Mouse (Mus musculus) midbrain, embryonic 15.5 days (tissue): ENCODE measurements around the gene Usp3. TPM values are rescaled to one million over a fixed set of nuclear protein-coding genes. Genes with fewer than 3 reads are reported as not detected.

Experiments used
- ATAC-seq: fragments of 200-750 bp; cut with Nextera tagmentation; replicated peaks from 2 replicates; pipeline ENCODE4 v1.8.0; 2017; ENCODE audit warnings: moderate TSS enrichment
- H3K27ac ChIP-seq: fragments of 300-500 bp; sonication (generic); 2 replicates; pipeline ENCODE4 v1.5.1; 2015; ENCODE audit warnings: mild to moderate bottlenecking, inconsistent platforms
- H3K27me3 ChIP-seq: fragments of 300-500 bp; sonication (generic); replicated peaks from 2 replicates; pipeline ENCODE4 v1.6.1; 2015; ENCODE audit warnings: inconsistent platforms
- H3K36me3 ChIP-seq: fragments of 300-500 bp; sonication (generic); replicated peaks from 2 replicates; pipeline ENCODE4 v1.6.1; 2015; ENCODE audit warnings: inconsistent platforms
- H3K4me1 ChIP-seq: fragments of 300-500 bp; sonication (generic); 2 replicates; pipeline ENCODE4 v1.6.1; 2015; ENCODE audit warnings: inconsistent platforms
- H3K4me2 ChIP-seq: fragments of 300-500 bp; sonication (generic); 2 replicates; pipeline ENCODE4 v1.6.1; 2015; ENCODE audit warnings: inconsistent platforms, mild to moderate bottlenecking, moderate library complexity
- H3K4me3 ChIP-seq: fragments of 300-500 bp; sonication (generic); 2 replicates; pipeline ENCODE4 v1.5.1; 2015; ENCODE audit warnings: mild to moderate bottlenecking, inconsistent platforms
- H3K9ac ChIP-seq: fragments of 300-500 bp; sonication (generic); 2 replicates; pipeline ENCODE4 v1.6.1; 2015; ENCODE audit warnings: mild to moderate bottlenecking, inconsistent platforms
- H3K9me3 ChIP-seq: fragments of 300-500 bp; sonication (generic); 2 replicates; pipeline ENCODE4 v1.6.1; 2016; ENCODE audit warnings: inconsistent platforms
- WGBS: fragments of 180-500 bp; shearing (Covaris S2); methylation state at CpG from one replicate; pipeline ENCODE4 v1.1.7; 2015; ENCODE audit warnings: mixed read lengths; 5-methylcytosine and 5-hydroxymethylcytosine counted together
- polyA plus RNA-seq: library from polyadenylated mRNA; unstranded; fragments of >200 nt; fragmentation: Nextera tagmentation; extraction: Ambion mirVana; gene quantifications from 2 replicates; pipeline ENCODE4 v1.2.1, GENCODE M21; 2015

Usp3 gene
- polyA plus RNA-seq, 1 experiment from 2014 or later: 77.3 TPM

DNA sequence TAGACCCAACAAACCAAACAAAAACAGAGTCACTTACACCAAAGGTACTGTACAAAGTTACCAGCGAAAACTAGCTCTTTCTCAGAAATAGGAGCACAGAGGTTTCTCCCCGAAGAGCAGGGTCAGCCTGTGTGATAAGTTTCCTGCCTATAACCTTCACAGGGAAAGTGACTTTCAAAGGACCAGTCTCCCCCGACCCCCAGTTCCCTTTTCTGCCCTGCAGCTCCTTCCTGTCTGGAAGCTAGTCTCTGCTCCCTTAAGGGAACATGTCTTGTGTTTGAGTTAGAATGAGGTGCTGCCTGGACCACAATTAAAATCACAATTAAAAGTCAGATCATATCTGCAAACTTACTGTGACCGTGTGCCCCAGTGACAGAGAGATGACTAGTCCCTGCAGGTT is 23.9 kb upstream of the Usp3 start:
- no peak overlapping the region for H3K4me3 ChIP-seq
- H3K36me3 ChIP-seq: no peaks in the 10 kb centered on the region
- ATAC-seq: no peak
- no peak overlapping the region for H3K9ac ChIP-seq
- H3K9me3 ChIP-seq: no peaks in the 10 kb centered on the region
- no peak overlapping the region for H3K27ac ChIP-seq
- no peak overlapping the region for H3K4me2 ChIP-seq
- 75% methylated on average over 4 of the region's 4 CpGs for WGBS
- no peaks in the 10 kb centered on the region for H3K27me3 ChIP-seq
- H3K4me1 ChIP-seq: peaks cover 12% of the 10 kb centered on the region

GRCm38 (mm10) chr9:66615141-66615540 is 22.2 kb upstream of the Usp3 start:
- H3K4me1 ChIP-seq: peaks cover 11% of the 10 kb centered on the region
- H3K9ac ChIP-seq: no peak overlapping the region
- ATAC-seq: no peak
- H3K27ac ChIP-seq: no peak overlapping the region
- no peaks in the 10 kb centered on the region for H3K36me3 ChIP-seq
- no peak overlapping the region for H3K4me2 ChIP-seq
- H3K4me3 ChIP-seq: no peak overlapping the region
- H3K27me3 ChIP-seq: no peaks in the 10 kb centered on the region
- 76% methylated on average over 9 of the region's 9 CpGs for WGBS
- H3K9me3 ChIP-seq: no peaks in the 10 kb centered on the region

GRCm38 (mm10) chr9:66614547-66614946 is 21.6 kb upstream of the Usp3 start:
- whole genome bisulfite sequencing: 76% methylated on average over 7 of the region's 7 CpGs
- Histone ChIP-seq H3K36me3 (no peaks in the 10 kb centered on the region), H3K4me1 (peaks cover 11% of the 10 kb centered on the region), H3K4me2 (no peak overlapping the region), H3K4me3 (no peak overlapping the region), H3K27me3 (no peaks in the 10 kb centered on the region), H3K9ac (no peak overlapping the region), H3K9me3 (no peaks in the 10 kb centered on the region), H3K27ac (no peak overlapping the region)
- no peak for ATAC-seq

DNA sequence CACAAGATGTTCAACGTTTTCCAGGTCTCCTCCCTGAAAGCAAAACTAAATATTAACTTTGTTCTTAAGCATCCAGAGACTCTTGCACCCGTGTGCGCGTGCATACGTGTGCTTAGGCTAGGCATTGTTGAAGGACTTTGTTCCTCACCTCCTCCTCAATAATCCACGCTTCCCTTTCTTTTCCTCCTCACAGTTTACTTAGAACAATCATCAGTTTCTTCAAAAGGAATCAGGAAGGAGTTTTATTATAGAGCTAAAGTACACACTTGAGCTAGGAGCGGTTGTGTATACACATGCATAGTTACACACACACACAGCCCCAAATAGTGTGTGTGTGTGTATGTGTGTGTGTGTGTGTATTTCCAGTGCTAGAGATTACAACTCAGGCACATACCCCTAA is 20.7 kb upstream of the Usp3 start:
- H3K4me2 ChIP-seq: no peak overlapping the region
- no peaks in the 10 kb centered on the region for H3K36me3 ChIP-seq
- H3K9me3 ChIP-seq: no peaks in the 10 kb centered on the region
- WGBS: 85% methylated on average over 7 of the region's 7 CpGs
- ATAC-seq: no peak
- H3K27ac ChIP-seq: no peak overlapping the region
- H3K27me3 ChIP-seq: no peaks in the 10 kb centered on the region
- H3K9ac ChIP-seq: no peak overlapping the region
- no peak overlapping the region for H3K4me3 ChIP-seq
- H3K4me1 ChIP-seq: peaks cover 11% of the 10 kb centered on the region

DNA sequence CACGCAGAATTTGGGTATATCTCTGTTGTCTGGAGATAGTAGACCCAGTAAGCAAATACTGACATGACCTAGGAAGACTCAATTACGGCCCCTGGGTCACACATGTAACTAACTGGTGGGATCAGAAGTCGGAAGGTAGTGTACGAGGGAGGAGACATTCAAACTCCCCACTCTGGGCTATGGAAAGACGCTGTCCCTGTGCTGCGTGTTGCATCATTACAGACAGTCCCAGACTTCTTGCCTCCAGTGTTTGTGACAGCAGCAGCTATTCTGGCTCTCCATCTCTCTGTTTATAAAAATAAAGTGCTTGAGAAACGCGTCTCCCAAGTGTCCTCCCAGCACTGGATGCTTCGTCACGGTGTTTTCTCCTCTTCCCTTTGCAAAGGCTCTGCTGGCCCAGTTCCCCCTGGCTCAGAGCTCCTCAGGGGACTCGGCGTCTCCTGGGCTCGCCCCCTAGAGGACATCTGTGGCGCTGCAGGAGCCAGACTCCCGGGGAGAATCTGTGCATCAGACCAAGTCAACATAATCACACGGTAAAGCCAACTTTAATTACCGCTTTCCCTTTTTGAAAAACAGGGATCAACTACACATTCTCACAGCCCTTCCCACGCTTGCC is 18.6 kb upstream of the Usp3 start:
- Histone ChIP-seq H3K4me2 (peak overlapping the region; percentile 45), H3K27ac (no peak overlapping the region), H3K9ac (no peak overlapping the region), H3K27me3 (no peaks in the 10 kb centered on the region), H3K4me1 (peaks cover 11% of the 10 kb centered on the region), H3K36me3 (no peaks in the 10 kb centered on the region), H3K9me3 (no peaks in the 10 kb centered on the region), H3K4me3 (peak overlapping the region; percentile 15)
- ATAC-seq: peak; percentile 71
- WGBS: 15% methylated on average over 18 of the region's 18 CpGs

- 83% methylated on average over 5 of the region's 5 CpGs for WGBS
- H3K4me3 ChIP-seq: no peak overlapping the region
- H3K36me3 ChIP-seq: no peaks in the 10 kb centered on the region
- no peak overlapping the region for H3K4me2 ChIP-seq
- H3K27ac ChIP-seq: no peak overlapping the region
- H3K4me1 ChIP-seq: peaks cover 11% of the 10 kb centered on the region
- H3K27me3 ChIP-seq: no peaks in the 10 kb centered on the region
- ATAC-seq: no peak
- no peak overlapping the region for H3K9ac ChIP-seq
- H3K9me3 ChIP-seq: no peaks in the 10 kb centered on the region
These were observed 15.9 kb upstream of the Usp3 start for GRCm38 (mm10) chr9:66608817-66609345.

DNA sequence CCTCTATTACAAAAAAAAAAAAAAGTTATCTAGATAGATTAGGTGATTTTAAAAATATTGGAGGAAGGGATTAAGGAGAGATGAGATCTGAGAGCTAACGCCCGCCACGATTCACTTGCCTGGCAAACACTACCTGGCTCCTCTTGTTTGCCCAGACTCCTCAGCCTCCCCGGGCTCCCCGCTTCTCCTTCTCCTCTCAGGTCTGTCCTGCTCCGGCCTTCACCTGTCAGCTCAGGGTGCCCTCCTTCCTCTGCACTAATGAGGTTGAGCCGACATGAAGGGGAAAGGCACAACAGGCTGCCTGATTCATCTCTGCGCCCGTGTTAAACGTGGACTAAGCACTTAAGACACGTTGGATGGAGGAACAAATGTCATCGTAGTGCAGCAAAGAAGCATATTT is 13.9 kb upstream of the Usp3 start:
- H3K9ac ChIP-seq: no peak overlapping the region
- H3K27me3 ChIP-seq: no peaks in the 10 kb centered on the region
- H3K36me3 ChIP-seq: no peaks in the 10 kb centered on the region
- peak overlapping the region; percentile 3; the same call in 1 of the 2 replicates for H3K4me2 ChIP-seq
- no peak for ATAC-seq
- peaks cover 6% of the 10 kb centered on the region for H3K4me1 ChIP-seq
- WGBS: 66% methylated on average over 12 of the region's 12 CpGs
- H3K4me3 ChIP-seq: no peak overlapping the region
- H3K9me3 ChIP-seq: no peaks in the 10 kb centered on the region
- no peak overlapping the region for H3K27ac ChIP-seq

- H3K4me3 ChIP-seq: no peak overlapping the region
- H3K27ac ChIP-seq: no peak overlapping the region
- 64% methylated on average over 13 of the region's 13 CpGs for WGBS
- H3K4me1 ChIP-seq: no peaks in the 10 kb centered on the region; the same call in 1 of the 2 replicates
- 0 out of 2 replicates have a peak overlapping the region, but pooled peaks have one; percentile 2 for H3K4me2 ChIP-seq
- no peak for ATAC-seq
- H3K9ac ChIP-seq: no peak overlapping the region
- no peaks in the 10 kb centered on the region for H3K36me3 ChIP-seq
- no peaks in the 10 kb centered on the region for H3K27me3 ChIP-seq
- no peaks in the 10 kb centered on the region for H3K9me3 ChIP-seq
These were observed 13.2 kb upstream of the Usp3 start for GRCm38 (mm10) chr9:66605876-66606750.

- Histone ChIP-seq H3K27ac (no peak overlapping the region), H3K9ac (no peak overlapping the region), H3K4me2 (no peak overlapping the region), H3K9me3 (no peaks in the 10 kb centered on the region), H3K4me3 (no peak overlapping the region), H3K36me3 (no peaks in the 10 kb centered on the region), H3K4me1 (no peaks in the 10 kb centered on the region; the same call in 1 of the 2 replicates), H3K27me3 (no peaks in the 10 kb centered on the region)
- no peak for ATAC-seq
- whole genome bisulfite sequencing: 89% methylated on average over 8 of the region's 8 CpGs
These were observed 11.6 kb upstream of the Usp3 start for GRCm38 (mm10) chr9:66604349-66605206.

DNA sequence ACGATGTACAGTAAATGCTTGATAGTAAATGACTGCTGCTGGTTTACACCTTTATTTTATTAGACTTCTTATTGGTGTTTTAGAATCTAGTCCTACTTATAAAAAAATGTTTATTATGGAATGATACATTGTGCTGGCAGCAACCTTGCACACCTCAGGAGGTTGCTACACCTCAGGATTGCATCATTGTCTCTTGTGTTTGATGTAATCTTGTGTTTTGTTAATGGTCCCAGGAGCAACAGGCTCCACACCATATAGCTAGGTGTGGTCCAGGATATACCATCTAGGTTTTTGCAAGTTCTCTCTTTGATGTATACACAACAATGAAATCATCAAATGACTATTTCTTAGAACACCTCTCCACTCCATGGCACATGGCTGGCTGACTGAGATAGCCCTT is 11.0 kb upstream of the Usp3 start:
- no peaks in the 10 kb centered on the region; the same call in 1 of the 2 replicates for H3K4me1 ChIP-seq
- 91% methylated on average over 1 of the region's 1 CpGs for WGBS

DNA sequence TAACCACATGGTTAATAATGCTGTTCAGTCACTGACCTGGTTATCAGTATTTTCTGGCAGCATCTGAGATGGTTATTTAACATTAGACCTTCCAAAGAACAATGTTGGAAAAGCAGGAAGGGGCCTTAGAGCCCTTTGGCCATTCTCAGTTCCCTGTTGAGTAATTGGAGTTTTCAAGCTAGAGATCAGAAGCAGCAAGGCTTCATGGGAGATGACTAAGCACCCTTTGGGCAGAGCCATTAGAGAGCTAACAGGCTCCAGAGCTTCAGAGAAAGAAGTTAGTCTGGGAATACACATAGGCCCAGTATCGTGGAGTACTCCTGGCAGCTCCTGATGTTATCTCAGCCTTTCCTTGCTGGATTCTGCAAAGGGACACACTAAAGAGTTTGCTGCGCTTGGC is 8.1 kb upstream of the Usp3 start:
- ATAC-seq: no peak
- H3K36me3 ChIP-seq: no peaks in the 10 kb centered on the region
- no peaks in the 10 kb centered on the region for H3K9me3 ChIP-seq
- no peak overlapping the region for H3K27ac ChIP-seq
- H3K4me3 ChIP-seq: no peak overlapping the region
- H3K9ac ChIP-seq: no peak overlapping the region
- no peaks in the 10 kb centered on the region for H3K4me1 ChIP-seq
- 90% methylated on average over 2 of the region's 2 CpGs for WGBS
- no peaks in the 10 kb centered on the region for H3K27me3 ChIP-seq
- no peak overlapping the region for H3K4me2 ChIP-seq

More for the DNA sequence above, 11.0 kb upstream of the Usp3 start:
- Histone ChIP-seq H3K9me3 (no peaks in the 10 kb centered on the region), H3K36me3 (no peaks in the 10 kb centered on the region), H3K4me3 (no peak overlapping the region), H3K4me2 (no peak overlapping the region), H3K27me3 (no peaks in the 10 kb centered on the region), H3K27ac (no peak overlapping the region), H3K9ac (no peak overlapping the region)
- ATAC-seq: no peak

DNA sequence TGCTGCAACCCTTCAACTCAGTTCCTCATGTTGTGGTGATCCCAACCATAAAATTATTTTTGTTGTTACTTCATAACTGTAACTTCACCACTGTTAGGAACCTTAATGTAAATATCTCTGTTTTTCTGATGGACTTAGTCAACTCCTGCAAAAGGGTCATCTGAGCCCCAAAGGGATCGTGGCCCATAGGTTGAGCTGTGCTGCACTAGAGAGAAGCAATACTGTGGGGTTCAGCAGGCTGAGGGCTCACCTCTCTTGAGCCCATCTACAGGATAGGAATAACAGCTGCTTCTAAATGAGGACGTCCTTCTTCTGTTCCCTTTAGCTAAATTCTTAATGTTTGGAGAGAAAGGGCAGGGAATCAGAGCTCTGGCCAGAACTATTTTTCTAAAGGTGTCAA is 7.6 kb upstream of the Usp3 start:
- ATAC-seq: no peak
- H3K36me3 ChIP-seq: no peaks in the 10 kb centered on the region
- no peaks in the 10 kb centered on the region for H3K9me3 ChIP-seq
- no peak overlapping the region for H3K9ac ChIP-seq
- 76% methylated on average over 2 of the region's 2 CpGs for WGBS
- H3K27me3 ChIP-seq: no peaks in the 10 kb centered on the region
- no peak overlapping the region for H3K4me3 ChIP-seq
- H3K4me2 ChIP-seq: no peak overlapping the region
- no peak overlapping the region for H3K27ac ChIP-seq
- H3K4me1 ChIP-seq: no peaks in the 10 kb centered on the region
